Mouse (Mus musculus) brain, embryonic 14.5 days (tissue): ENCODE data around the gene Sfrp5.

Experiments
- CTCF ChIP-seq: fragments of 200-500 bp; IDR thresholded peaks from 2 replicates; pipeline ENCODE4 v1.5.1; 2012; ENCODE audit warnings: inconsistent platforms, mild to moderate bottlenecking, moderate library complexity, borderline replicate concordance; ENCODE audit not compliant: insufficient read depth, insufficient read length; ENCODE audit errors: extremely low read depth
- POLR2A ChIP-seq: fragments of 200-500 bp; IDR thresholded peaks from 2 replicates; pipeline ENCODE4 v1.6.1; 2012; ENCODE audit warnings: mild to moderate bottlenecking, inconsistent platforms, borderline replicate concordance; ENCODE audit not compliant: poor library complexity, insufficient read depth, insufficient read length, severe bottlenecking; ENCODE audit errors: extremely low read depth

GRCm38 (mm10) chr19:42158246-42159017, 43.6 kb downstream of the Sfrp5 start:
- TF ChIP-seq POLR2A (no peak), CTCF (no peak)
